Mouse (Mus musculus) myocyte (in vitro differentiated cells): ENCODE results near the gene Usp37. TPM values are rescaled to one million over a fixed set of nuclear protein-coding genes. Genes with fewer than 3 reads are reported as not detected.

Experiments used
- H3K27me3 ChIP-seq: one replicate; pipeline ENCODE4 v1.6.1; 2011; ENCODE audit not compliant: control insufficient read depth, insufficient read depth, insufficient read length
- H3K36me3 ChIP-seq: one replicate; pipeline ENCODE4 v1.6.1; 2011; ENCODE audit not compliant: control insufficient read depth, insufficient read depth
- H3K4me2 ChIP-seq: one replicate; pipeline ENCODE4 v1.6.1; 2011; ENCODE audit warnings: low read depth, control low read depth
- H3K4me3 ChIP-seq: one replicate; pipeline ENCODE4 v1.5.1; 2011; ENCODE audit warnings: mild to moderate bottlenecking, control low read depth, moderate library complexity
- H3K79me2 ChIP-seq: one replicate; pipeline ENCODE4 v1.6.1; 2011; ENCODE audit not compliant: control insufficient read depth, insufficient read depth
- H3ac ChIP-seq: one replicate; pipeline ENCODE4 v1.6.1; 2011; ENCODE audit not compliant: control insufficient read depth, insufficient read length
- CEBPB ChIP-seq: IDR thresholded peaks from 2 replicates; pipeline ENCODE4 v1.6.1; 2011; ENCODE audit warnings: mild to moderate bottlenecking, moderate library complexity; ENCODE audit not compliant: poor library complexity, insufficient read depth, severe bottlenecking
- E2F4 ChIP-seq: IDR thresholded peaks from one replicate; pipeline ENCODE4 v1.6.1; 2011; ENCODE audit warnings: mild to moderate bottlenecking, control low read depth, moderate library complexity; ENCODE audit not compliant: insufficient read depth
- MAX ChIP-seq: IDR thresholded peaks from one replicate; pipeline ENCODE4 v1.6.1; 2011; ENCODE audit warnings: low read depth, mild to moderate bottlenecking, control low read depth
- MYOD1 ChIP-seq, 3 experiments: IDR thresholded peaks; one replicate each; pipeline ENCODE4 v1.6.1; 2011; ENCODE audit warnings: control low read depth in 2 of 3, low read depth in 2 of 3, mild to moderate bottlenecking in 2 of 3, moderate library complexity in 1 of 3; ENCODE audit not compliant: insufficient read length in 2 of 3, control insufficient read depth in 1 of 3
- MYOG ChIP-seq, 3 experiments: IDR thresholded peaks; one replicate each; pipeline ENCODE4 v1.6.1; 2011; ENCODE audit warnings: control low read depth in 2 of 3, low read depth in 2 of 3, mild to moderate bottlenecking in 2 of 3; ENCODE audit not compliant: insufficient read length in 2 of 3, control insufficient read depth in 1 of 3, insufficient read depth in 1 of 3
- POLR2A ChIP-seq: IDR thresholded peaks from one replicate; pipeline ENCODE4 v1.6.1; 2011; ENCODE audit warnings: low read depth, mild to moderate bottlenecking, control low read depth, moderate library complexity; ENCODE audit not compliant: insufficient read length
- POLR2AphosphoS2 ChIP-seq: IDR thresholded peaks from one replicate; pipeline ENCODE4 v1.6.1; 2011; ENCODE audit warnings: low read depth, control low read depth; ENCODE audit not compliant: insufficient read length
- REST ChIP-seq: IDR thresholded peaks from one replicate; pipeline ENCODE4 v1.6.1; 2011; ENCODE audit warnings: mild to moderate bottlenecking, control low read depth, moderate library complexity; ENCODE audit not compliant: insufficient read depth, insufficient read length
- SRF ChIP-seq: IDR thresholded peaks from one replicate; pipeline ENCODE4 v1.6.1; 2011; ENCODE audit warnings: low read depth; ENCODE audit not compliant: control insufficient read depth, insufficient read length
- TCF12 ChIP-seq: IDR thresholded peaks from one replicate; pipeline ENCODE4 v1.6.1; 2011; ENCODE audit warnings: mild to moderate bottlenecking, control low read depth; ENCODE audit not compliant: poor library complexity, insufficient read depth, severe bottlenecking
- TCF3 ChIP-seq: IDR thresholded peaks from one replicate; pipeline ENCODE4 v1.6.1; 2011; ENCODE audit warnings: low read depth, control low read depth; ENCODE audit not compliant: insufficient read length
- USF1 ChIP-seq: IDR thresholded peaks from one replicate; pipeline ENCODE4 v1.6.1; 2011; ENCODE audit warnings: low read depth, mild to moderate bottlenecking, control low read depth, moderate library complexity
- polyA plus RNA-seq: library from polyadenylated mRNA; unstranded; fragments of >200 nt; fragmentation: generic; extraction: Trizol; gene quantifications from one replicate; pipeline ENCODE4 v1.2.1, GENCODE M21; 2012; ENCODE audit warnings: missing spikeins

The Usp37 gene
- polyA plus RNA-seq, 1 experiment: 2.9 TPM

GRCm38 (mm10) chr1:74419440-74419794 is 124.7 kb downstream of the Usp37 start:
- no peak overlapping the region for H3ac ChIP-seq
- no peaks in the 10 kb centered on the region for H3K36me3 ChIP-seq
- no peak for TF ChIP-seq E2F4
- TF ChIP-seq TCF12: no peak
- TF ChIP-seq TCF3: no peak
- TF ChIP-seq MYOG (IDR thresholded peaks at IDR 0.05; ENCODE audit: control insufficient read depth in 1 of 3, insufficient read depth in 1 of 3, insufficient read length in 2 of 3, low read depth in 2 of 3): no peak
- no peak for TF ChIP-seq CEBPB
- no peak for TF ChIP-seq MYOD1 (IDR thresholded peaks at IDR 0.05; ENCODE audit: control insufficient read depth in 1 of 3, insufficient read length in 2 of 3, low read depth in 2 of 3)
- TF ChIP-seq REST: no peak
- no peak for TF ChIP-seq USF1
- no peak for TF ChIP-seq POLR2AphosphoS2
- no peak for TF ChIP-seq MAX
- no peak for TF ChIP-seq SRF
- no peak overlapping the region for H3K4me3 ChIP-seq
- H3K27me3 ChIP-seq: no peaks in the 10 kb centered on the region
- H3K4me2 ChIP-seq: no peak overlapping the region
- no peaks in the 10 kb centered on the region for H3K79me2 ChIP-seq

- Histone ChIP-seq H3K27me3 (no peaks in the 10 kb centered on the region), H3K4me3 (no peak overlapping the region), H3K4me2 (no peak overlapping the region), H3K36me3 (no peaks in the 10 kb centered on the region), H3ac (no peak overlapping the region), H3K79me2 (no peaks in the 10 kb centered on the region)
- no peak for TF ChIP-seq TCF12
- TF ChIP-seq POLR2AphosphoS2: no peak
- TF ChIP-seq MAX: no peak
- no peak for TF ChIP-seq REST
Measured at GRCm38 (mm10) chr1:74418747-74419439, 125.2 kb downstream of the Usp37 start.

GRCm38 (mm10) chr1:74415143-74415542 is 128.9 kb downstream of the Usp37 start:
- Histone ChIP-seq H3K27me3 (no peaks in the 10 kb centered on the region), H3ac (no peak overlapping the region), H3K4me2 (peak overlapping the region; percentile 50), H3K4me3 (no peak overlapping the region), H3K36me3 (no peaks in the 10 kb centered on the region), H3K79me2 (no peaks in the 10 kb centered on the region)
- TF ChIP-seq USF1: no peak
- TF ChIP-seq POLR2AphosphoS2: no peak
- no peak for TF ChIP-seq SRF
- no peak for TF ChIP-seq MYOD1 (IDR thresholded peaks at IDR 0.05; ENCODE audit: control insufficient read depth in 1 of 3, insufficient read length in 2 of 3, low read depth in 2 of 3)
- no peak for TF ChIP-seq CEBPB
- no peak for TF ChIP-seq REST
- TF ChIP-seq TCF3: no peak
- TF ChIP-seq MYOG (IDR thresholded peaks at IDR 0.05; ENCODE audit: control insufficient read depth in 1 of 3, insufficient read depth in 1 of 3, insufficient read length in 2 of 3, low read depth in 2 of 3): no peak
- no peak for TF ChIP-seq MAX
- no peak for TF ChIP-seq TCF12
- no peak for TF ChIP-seq POLR2A
- TF ChIP-seq E2F4: no peak

- Histone ChIP-seq H3K4me3 (no peak overlapping the region), H3K36me3 (no peaks in the 10 kb centered on the region), H3ac (no peak overlapping the region), H3K27me3 (no peaks in the 10 kb centered on the region), H3K4me2 (no peak overlapping the region), H3K79me2 (no peaks in the 10 kb centered on the region)
- no peak for TF ChIP-seq USF1
- TF ChIP-seq CEBPB: no peak
- TF ChIP-seq E2F4: no peak
- no peak for TF ChIP-seq SRF
- no peak for TF ChIP-seq MYOD1 (IDR thresholded peaks at IDR 0.05; ENCODE audit: control insufficient read depth in 1 of 3, insufficient read length in 2 of 3, low read depth in 2 of 3)
- no peak for TF ChIP-seq POLR2A
- no peak for TF ChIP-seq MAX
- TF ChIP-seq REST: no peak
- no peak for TF ChIP-seq POLR2AphosphoS2
- TF ChIP-seq TCF12: no peak
Measured at GRCm38 (mm10) chr1:74412711-74413110, 131.4 kb downstream of the Usp37 start.

- Histone ChIP-seq H3ac (no peak overlapping the region), H3K4me3 (no peak overlapping the region), H3K36me3 (no peaks in the 10 kb centered on the region), H3K4me2 (no peak overlapping the region), H3K27me3 (no peaks in the 10 kb centered on the region), H3K79me2 (no peaks in the 10 kb centered on the region)
- TF ChIP-seq POLR2AphosphoS2: no peak
- TF ChIP-seq CEBPB: no peak
- no peak for TF ChIP-seq MAX
- TF ChIP-seq TCF3: no peak
- TF ChIP-seq USF1: no peak
- TF ChIP-seq TCF12: no peak
- TF ChIP-seq SRF: no peak
- no peak for TF ChIP-seq MYOD1 (IDR thresholded peaks at IDR 0.05; ENCODE audit: control insufficient read depth in 1 of 3, insufficient read length in 2 of 3, low read depth in 2 of 3)
- no peak for TF ChIP-seq REST
- TF ChIP-seq POLR2A: no peak
- no peak for TF ChIP-seq MYOG (IDR thresholded peaks at IDR 0.05; ENCODE audit: control insufficient read depth in 1 of 3, insufficient read depth in 1 of 3, insufficient read length in 2 of 3, low read depth in 2 of 3)
- TF ChIP-seq E2F4: no peak
Measured at GRCm38 (mm10) chr1:74411753-74412325, 132.2 kb downstream of the Usp37 start.
